Mouse (Mus musculus) megakaryocyte-erythroid progenitor cell, adult 5-6 weeks (primary cell): Measurements from ENCODE around the gene Ggnbp2. TPM values are rescaled to one million over a fixed set of nuclear protein-coding genes. Genes with fewer than 3 reads are reported as not detected.
"Not testable (repeated sequence)": the region's sequence is repeated elsewhere in the genome, so short reads cannot be mapped to it uniquely, and the experiment has no call there.

ENCODE experiments used
- ATAC-seq: replicated peaks from 2 replicates; pipeline ENCODE4 v1.8.0; 2016; ENCODE audit warnings: mild to moderate bottlenecking, inconsistent platforms; ENCODE audit not compliant: severe bottlenecking, poor library complexity, low FRiP score, low TSS enrichment
- total RNA-seq, 2 experiments: library from RNA; stranded (forward) in 1 of 2; stranded (reverse) in 1 of 2; fragments of 200-1000, 215-1000 nt in 1 of 2; fragments of >200 nt in 1 of 2; fragmentation: Nextera tagmentation in 1 of 2; gene quantifications; 2 replicates each; pipeline ENCODE4 v1.2.3; 2014 to 2017

The Ggnbp2 gene
- total RNA-seq, 2 experiments from 2014 or later, result 91.1 to 155 TPM

GRCm38 (mm10) chr11:84880465-84880961, 9.9 kb upstream of the Ggnbp2 start:
- peak; percentile 38 for ATAC-seq

- ATAC-seq, result peak; percentile 80
These were observed 9.3 kb upstream of the Ggnbp2 start, which contains the start of the genes Myo19 and Pigw for GRCm38 (mm10) chr11:84879772-84880464. Myo19 (plus strand) TSS chr11:84880148. Pigw (minus strand) TSS chr11:84880285.

- no peak for ATAC-seq
These were observed 8.6 kb upstream of the Ggnbp2 start for GRCm38 (mm10) chr11:84879007-84879771.

GRCm38 (mm10) chr11:84876020-84876419, 5.4 kb upstream of the Ggnbp2 start:
- ATAC-seq, result not testable (repeated sequence)

- ATAC-seq, result peak; percentile 67
These were observed 2.6 kb upstream of the Ggnbp2 start for GRCm38 (mm10) chr11:84873042-84873833.

GRCm38 (mm10) chr11:84871548-84872069, 992 bp upstream of the Ggnbp2 start:
- ATAC-seq, result no peak

GRCm38 (mm10) chr11:84871046-84871445, 429 bp upstream of the Ggnbp2 start:
- ATAC-seq, result 0 out of 2 replicates have a peak, but pooled peaks have one; percentile 2

- peak; percentile 72 for ATAC-seq
These were observed 932 bp downstream of the Ggnbp2 start for GRCm38 (mm10) chr11:84869537-84870232.

GRCm38 (mm10) chr11:84868786-84869259, 1.8 kb downstream of the Ggnbp2 start:
- ATAC-seq, result no peak

GRCm38 (mm10) chr11:84867586-84867985, 3.0 kb downstream of the Ggnbp2 start:
- no peak for ATAC-seq

GRCm38 (mm10) chr11:84865268-84865667, 5.3 kb downstream of the Ggnbp2 start:
- no peak for ATAC-seq

GRCm38 (mm10) chr11:84855285-84855684, 15.3 kb downstream of the Ggnbp2 start:
- no peak for ATAC-seq

GRCm38 (mm10) chr11:84847475-84848090, 23.0 kb downstream of the Ggnbp2 start:
- ATAC-seq, result no peak

GRCm38 (mm10) chr11:84846741-84847474, 23.7 kb downstream of the Ggnbp2 start:
- ATAC-seq, result no peak

GRCm38 (mm10) chr11:84839330-84839729, 31.3 kb downstream of the Ggnbp2 start:
- no peak for ATAC-seq

- not testable (repeated sequence) for ATAC-seq
These were observed 41.1 kb downstream of the Ggnbp2 start for GRCm38 (mm10) chr11:84829495-84829894.

- ATAC-seq, result peak; percentile 82
These were observed 41.9 kb downstream of the Ggnbp2 start, which contains the start of gene Dhrs11 for GRCm38 (mm10) chr11:84828516-84829399. Dhrs11 (minus strand) TSS chr11:84828994.
